Mouse (Mus musculus) forebrain, embryonic 16.5 days (tissue): Measurements from ENCODE around the gene Ndel1. TPM values are rescaled to one million over a fixed set of nuclear protein-coding genes. Genes with fewer than 3 reads are reported as not detected.

Experiments
- ATAC-seq: fragments of 200-750 bp; cut with Nextera tagmentation; 2 replicates; pipeline ENCODE4 v1.8.0; 2017; ENCODE audit warnings: mild to moderate bottlenecking, moderate library complexity
- H3K27ac ChIP-seq: fragments of 300-500 bp; sonication (generic); 2 replicates; pipeline ENCODE4 v1.5.1; 2014; ENCODE audit warnings: low read length, control low read depth
- H3K27me3 ChIP-seq: fragments of 300-500 bp; sonication (generic); replicated peaks from 2 replicates; pipeline ENCODE4 v1.6.1; 2014; ENCODE audit warnings: low read length; ENCODE audit not compliant: control insufficient read depth, insufficient read depth
- H3K36me3 ChIP-seq: fragments of 300-500 bp; sonication (generic); 2 replicates; pipeline ENCODE4 v1.6.1; 2014; ENCODE audit not compliant: control insufficient read depth, insufficient read depth
- H3K4me1 ChIP-seq: fragments of 300-500 bp; sonication (generic); replicated peaks from 2 replicates; pipeline ENCODE4 v1.6.1; 2014; ENCODE audit warnings: low read length; ENCODE audit not compliant: control insufficient read depth, insufficient read depth
- H3K4me2 ChIP-seq: fragments of 300-500 bp; sonication (generic); 2 replicates; pipeline ENCODE4 v1.6.1; 2014; ENCODE audit warnings: mild to moderate bottlenecking, low read length, control low read depth
- H3K4me3 ChIP-seq: fragments of 300-500 bp; sonication (generic); replicated peaks from 2 replicates; pipeline ENCODE4 v1.5.1; 2014; ENCODE audit warnings: mild to moderate bottlenecking, low read length, control low read depth
- H3K9ac ChIP-seq: fragments of 300-500 bp; sonication (generic); replicated peaks from 2 replicates; pipeline ENCODE4 v1.6.1; 2014; ENCODE audit warnings: low read depth, low read length, control low read depth
- H3K9me3 ChIP-seq: fragments of 300-500 bp; sonication (generic); 2 replicates; pipeline ENCODE4 v1.6.1; 2016; ENCODE audit warnings: low read length; ENCODE audit not compliant: control insufficient read depth
- WGBS: fragments of 180-500 bp; shearing (Covaris S2); extraction: QIAGEN DNeasy Blood & Tissue Kit; methylation state at CpG from one replicate; pipeline ENCODE4 v1.1.7; 2014; 5-methylcytosine and 5-hydroxymethylcytosine counted together
- polyA plus RNA-seq: library from polyadenylated mRNA; unstranded; fragments of >200 nt; fragmentation: Nextera tagmentation; extraction: Ambion mirVana; gene quantifications from 2 replicates; pipeline ENCODE4 v1.2.1, GENCODE M21; 2015

The Ndel1 gene
- polyA plus RNA-seq, 1 experiment from 2014 or later, result 100 TPM

DNA sequence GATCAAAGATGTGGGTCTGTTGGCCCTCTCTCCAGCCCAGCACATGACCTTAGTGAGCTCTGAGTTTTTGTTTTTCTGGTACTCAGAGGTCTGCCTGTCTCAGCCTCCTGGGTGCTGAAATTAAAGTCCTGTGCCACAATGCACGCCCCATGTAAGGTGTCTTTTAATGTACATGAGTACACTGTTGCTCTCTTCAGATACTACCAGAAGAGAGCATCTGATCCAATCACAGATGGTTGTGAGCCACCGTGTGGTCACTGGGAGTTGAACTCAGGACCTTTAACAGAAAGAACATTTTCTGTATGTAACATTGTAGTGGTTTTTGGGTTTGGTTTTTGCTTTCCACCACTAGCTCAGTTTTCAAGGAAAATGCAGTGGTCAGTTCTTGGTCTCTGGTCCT lies 32.1 kb upstream of the Ndel1 start:
- H3K27ac ChIP-seq, result no peak overlapping the region
- no peak overlapping the region for H3K9ac ChIP-seq
- peaks cover 23% of the 10 kb centered on the region for H3K36me3 ChIP-seq
- no peaks in the 10 kb centered on the region for H3K27me3 ChIP-seq
- WGBS, result 94% methylated on average over 2 of the region's 2 CpGs
- H3K4me1 ChIP-seq, result peaks cover 11% of the 10 kb centered on the region
- H3K4me3 ChIP-seq, result no peak overlapping the region
- no peaks in the 10 kb centered on the region for H3K9me3 ChIP-seq
- no peak for ATAC-seq
- H3K4me2 ChIP-seq, result no peak overlapping the region

DNA sequence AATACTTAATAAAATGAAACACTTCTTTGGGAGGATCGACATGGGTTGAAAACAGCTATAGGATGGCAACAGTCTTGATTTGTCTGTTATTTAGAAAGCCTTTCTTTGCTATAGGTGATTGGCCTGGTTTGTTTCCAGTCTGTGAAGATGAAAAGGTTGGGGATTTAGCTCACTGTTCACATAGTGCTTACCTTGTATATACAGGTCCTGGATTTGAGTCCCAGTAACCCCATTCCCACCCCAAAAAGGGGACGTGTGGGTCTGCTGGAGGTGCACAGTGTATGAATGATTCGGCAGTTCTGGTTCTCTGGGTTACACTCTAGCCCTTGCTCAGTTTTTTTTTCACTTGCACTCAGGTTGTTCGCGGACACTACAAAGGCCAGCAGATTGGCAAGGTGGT lies 31.2 kb upstream of the Ndel1 start:
- H3K27me3 ChIP-seq, result no peaks in the 10 kb centered on the region
- no peak overlapping the region for H3K9ac ChIP-seq
- H3K27ac ChIP-seq, result no peak overlapping the region
- H3K36me3 ChIP-seq, result peaks cover 23% of the 10 kb centered on the region
- no peaks in the 10 kb centered on the region for H3K9me3 ChIP-seq
- ATAC-seq, result no peak
- peak overlapping the region; percentile 69 for H3K4me2 ChIP-seq
- WGBS, result 88% methylated on average over 5 of the region's 5 CpGs
- no peak overlapping the region; the same call in 1 of the 2 replicates for H3K4me3 ChIP-seq
- peaks cover 11% of the 10 kb centered on the region for H3K4me1 ChIP-seq

DNA sequence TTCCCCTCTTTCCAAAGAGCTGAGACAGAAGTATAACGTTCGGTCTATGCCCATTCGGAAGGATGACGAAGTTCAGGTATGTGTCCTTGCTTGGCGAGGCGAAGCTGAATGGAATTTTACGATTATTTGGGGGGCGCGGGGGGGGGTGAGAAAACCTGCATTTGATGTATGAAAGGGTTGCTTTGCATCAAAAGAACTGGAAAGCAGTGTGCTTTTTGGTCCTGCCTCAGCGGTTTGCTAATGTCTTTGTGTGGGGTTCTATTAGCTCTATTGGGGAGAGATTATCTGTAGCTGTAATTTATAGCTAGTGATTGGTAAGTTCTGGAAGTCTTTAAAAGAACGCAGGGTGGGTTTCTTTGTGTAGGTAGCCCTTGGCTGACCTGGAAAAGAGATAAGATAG lies 30.7 kb upstream of the Ndel1 start:
- Histone ChIP-seq H3K36me3 (peaks cover 23% of the 10 kb centered on the region), H3K27me3 (no peaks in the 10 kb centered on the region), H3K4me1 (peaks cover 11% of the 10 kb centered on the region), H3K27ac (no peak overlapping the region), H3K9me3 (no peaks in the 10 kb centered on the region), H3K4me2 (peak overlapping the region; percentile 69), H3K9ac (peak overlapping the region; percentile 37), H3K4me3 (peak overlapping the region; percentile 48)
- WGBS, result 6% methylated on average over 11 of the region's 11 CpGs
- ATAC-seq, result no peak

DNA sequence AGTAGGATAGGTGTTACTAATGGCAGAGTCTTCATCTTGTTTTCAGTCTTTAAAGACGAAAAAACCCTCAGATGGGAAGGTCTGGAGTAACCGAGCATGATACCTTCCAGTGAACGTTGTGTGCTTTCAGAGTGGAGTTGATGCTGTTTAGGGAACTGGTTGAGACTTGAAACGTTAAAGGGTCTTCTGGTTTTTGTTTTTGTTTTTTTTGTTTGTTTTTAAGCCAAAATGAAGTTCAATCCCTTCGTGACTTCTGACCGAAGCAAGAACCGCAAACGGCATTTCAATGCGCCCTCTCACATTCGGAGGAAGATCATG lies 30.3 kb upstream of the Ndel1 start:
- peaks cover 11% of the 10 kb centered on the region for H3K4me1 ChIP-seq
- no peaks in the 10 kb centered on the region for H3K27me3 ChIP-seq
- no peak for ATAC-seq
- H3K9me3 ChIP-seq, result no peaks in the 10 kb centered on the region
- H3K4me3 ChIP-seq, result peak overlapping the region; percentile 48
- under 1% methylated on average over 9 of the region's 10 CpGs for WGBS
- H3K9ac ChIP-seq, result peak overlapping the region; percentile 61
- H3K27ac ChIP-seq, result no peak overlapping the region; the same call in 1 of the 2 replicates
- peak overlapping the region; percentile 69 for H3K4me2 ChIP-seq
- H3K36me3 ChIP-seq, result peaks cover 23% of the 10 kb centered on the region

DNA sequence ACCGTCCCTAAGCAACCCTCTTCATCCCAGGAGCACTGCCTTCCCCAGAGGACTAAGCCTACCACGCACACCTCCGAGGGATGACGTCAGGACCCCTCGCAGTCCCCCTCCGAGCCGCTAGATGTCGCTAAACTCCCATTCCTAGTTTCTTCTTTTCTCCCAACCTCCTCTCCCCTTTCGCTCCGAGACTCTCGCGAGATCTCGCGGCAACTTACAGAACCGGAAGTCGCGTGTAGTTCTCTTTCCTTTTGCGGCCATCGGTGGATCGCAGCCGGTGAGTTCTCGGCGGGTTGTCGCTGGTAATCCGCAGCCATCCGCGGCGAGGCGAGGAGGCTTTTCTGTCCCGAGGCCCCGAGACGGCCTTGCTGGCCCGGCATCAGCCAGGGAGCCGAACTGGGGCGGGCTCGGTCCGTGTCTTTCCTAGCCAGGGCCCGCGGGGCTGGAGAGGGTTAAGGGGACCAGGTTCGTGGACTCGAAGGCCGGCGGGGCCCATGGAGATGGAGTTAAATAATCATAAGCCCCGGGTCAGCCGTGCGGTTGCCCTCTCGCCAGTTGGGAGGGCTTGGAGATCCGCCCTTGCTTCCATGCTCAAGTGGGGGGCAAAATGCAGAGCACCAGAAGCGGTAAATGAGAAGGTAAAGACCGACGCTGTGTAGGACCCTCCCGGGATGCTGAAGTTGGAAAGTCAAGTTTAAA lies 29.8 kb upstream of the Ndel1 start, which contains the start of gene Rpl26:
TSS of gene Rpl26 (plus strand) at position 233 of the 696 bp plus-strand sequence.
- ATAC-seq, result peak; percentile 92
- Histone ChIP-seq H3K9ac (peak within 1 kb of the TSS; percentile 61), H3K27ac (peak within 1 kb of the TSS; percentile 86), H3K4me1 (peaks cover 11% of the 10 kb centered on the region), H3K27me3 (no peaks in the 10 kb centered on the region), H3K4me3 (peak within 1 kb of the TSS; percentile 48), H3K36me3 (peaks cover 23% of the 10 kb centered on the region), H3K9me3 (no peaks in the 10 kb centered on the region), H3K4me2 (peak within 1 kb of the TSS; percentile 69)
- WGBS, result under 1% methylated on average over 52 of the region's 52 CpGs

DNA sequence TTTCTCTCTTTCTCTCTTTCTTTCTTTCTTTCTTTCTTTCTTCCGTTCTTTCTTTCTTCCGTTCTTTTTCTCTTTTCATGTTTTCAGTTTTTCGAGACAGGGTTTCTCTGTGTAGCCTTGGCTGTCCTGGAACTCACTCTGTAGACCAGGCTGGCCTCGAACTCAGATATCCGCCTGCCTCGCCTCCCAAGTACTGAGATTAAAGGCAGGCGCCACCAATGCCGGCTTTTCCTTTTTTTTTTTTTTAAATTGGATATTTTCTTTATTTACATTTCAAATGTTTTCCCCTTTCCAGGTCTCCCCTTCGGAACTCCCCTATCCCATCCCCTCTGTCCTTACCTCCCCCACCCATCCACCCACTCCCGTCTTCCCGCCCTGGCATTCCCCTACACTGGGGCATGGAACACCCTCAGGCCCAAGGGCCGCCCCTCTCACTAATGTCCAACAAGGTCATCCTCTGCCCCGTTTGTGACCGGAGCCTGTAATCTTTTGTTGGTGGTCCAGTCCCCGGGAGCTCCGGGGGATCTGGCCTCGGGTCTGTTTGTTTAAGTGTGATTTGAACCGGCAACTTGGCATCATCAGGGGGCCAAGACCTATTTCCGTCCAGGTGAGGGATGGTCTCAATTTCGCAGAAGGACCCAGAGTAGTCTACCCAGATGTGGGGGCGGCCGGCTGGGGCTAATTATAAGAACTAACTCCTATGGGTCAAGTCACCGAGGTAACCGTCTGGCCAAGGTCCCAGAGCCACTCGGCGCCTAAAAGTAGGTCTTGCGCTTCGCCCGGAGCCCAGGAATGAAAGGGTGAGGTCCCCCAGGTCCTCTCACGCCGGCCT lies 29.1 kb upstream of the Ndel1 start:
- no peak overlapping the region for H3K27ac ChIP-seq
- H3K4me2 ChIP-seq, result peak overlapping the region; percentile 66
- no peaks in the 10 kb centered on the region for H3K9me3 ChIP-seq
- H3K27me3 ChIP-seq, result no peaks in the 10 kb centered on the region
- 27% methylated on average over 31 of the region's 31 CpGs for WGBS
- H3K4me1 ChIP-seq, result peaks cover 11% of the 10 kb centered on the region
- peak overlapping the region; percentile 48 for H3K4me3 ChIP-seq
- H3K36me3 ChIP-seq, result peaks cover 16% of the 10 kb centered on the region
- H3K9ac ChIP-seq, result peak overlapping the region; percentile 57
- ATAC-seq, result no peak; the same call in 1 of the 2 replicates

DNA sequence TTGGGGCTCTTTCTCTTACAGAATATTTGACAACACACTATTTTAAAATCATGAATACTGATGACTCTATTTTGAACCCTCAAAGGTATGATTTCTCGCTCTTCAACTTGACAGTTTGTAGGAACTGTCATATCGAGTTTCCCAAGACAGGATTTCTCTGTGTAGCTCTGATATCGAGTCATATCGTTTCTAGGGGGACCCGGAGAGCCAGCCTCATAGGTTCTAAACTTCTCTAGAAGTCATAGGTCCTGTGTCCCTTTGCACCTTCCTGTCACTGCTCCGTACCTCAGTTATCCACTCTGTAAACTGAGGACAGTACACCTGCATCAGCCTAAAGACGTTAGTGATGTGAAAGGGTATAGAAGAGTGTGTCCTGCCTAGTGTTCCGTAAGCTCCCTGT lies 28.2 kb upstream of the Ndel1 start:
- no peak overlapping the region for H3K27ac ChIP-seq
- H3K4me3 ChIP-seq, result no peak overlapping the region
- WGBS, result 87% methylated on average over 8 of the region's 8 CpGs
- H3K27me3 ChIP-seq, result no peaks in the 10 kb centered on the region
- no peak overlapping the region for H3K9ac ChIP-seq
- H3K4me1 ChIP-seq, result peaks cover 11% of the 10 kb centered on the region
- no peaks in the 10 kb centered on the region for H3K9me3 ChIP-seq
- no peak for ATAC-seq
- no peak overlapping the region for H3K4me2 ChIP-seq
- H3K36me3 ChIP-seq, result peaks cover 11% of the 10 kb centered on the region

DNA sequence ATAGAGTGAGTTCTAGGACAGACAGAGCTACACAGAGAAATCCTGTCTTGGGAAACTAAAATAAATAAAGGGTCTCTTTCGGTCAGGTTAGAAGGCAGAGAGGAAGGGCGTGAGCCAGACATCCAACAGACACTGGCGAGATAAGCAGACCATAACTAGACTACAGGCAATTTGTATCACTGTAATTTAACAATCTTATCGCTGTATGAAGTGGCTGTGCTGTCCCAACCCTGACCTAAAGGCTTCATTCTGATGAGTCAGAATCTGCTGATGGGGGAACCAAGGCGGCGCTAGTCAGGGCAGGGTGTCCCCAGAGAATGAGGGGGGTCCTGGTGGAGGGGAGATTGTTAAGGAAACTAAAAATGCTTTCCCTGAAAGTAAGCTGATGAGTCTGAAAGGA lies 27.1 kb upstream of the Ndel1 start:
- no peak overlapping the region for H3K9ac ChIP-seq
- H3K36me3 ChIP-seq, result peaks cover 5% of the 10 kb centered on the region
- WGBS, result 93% methylated on average over 6 of the region's 6 CpGs
- peaks cover 11% of the 10 kb centered on the region for H3K4me1 ChIP-seq
- no peaks in the 10 kb centered on the region for H3K9me3 ChIP-seq
- no peak overlapping the region for H3K4me2 ChIP-seq
- no peaks in the 10 kb centered on the region for H3K27me3 ChIP-seq
- no peak overlapping the region for H3K4me3 ChIP-seq
- no peak overlapping the region for H3K27ac ChIP-seq
- ATAC-seq, result no peak

DNA sequence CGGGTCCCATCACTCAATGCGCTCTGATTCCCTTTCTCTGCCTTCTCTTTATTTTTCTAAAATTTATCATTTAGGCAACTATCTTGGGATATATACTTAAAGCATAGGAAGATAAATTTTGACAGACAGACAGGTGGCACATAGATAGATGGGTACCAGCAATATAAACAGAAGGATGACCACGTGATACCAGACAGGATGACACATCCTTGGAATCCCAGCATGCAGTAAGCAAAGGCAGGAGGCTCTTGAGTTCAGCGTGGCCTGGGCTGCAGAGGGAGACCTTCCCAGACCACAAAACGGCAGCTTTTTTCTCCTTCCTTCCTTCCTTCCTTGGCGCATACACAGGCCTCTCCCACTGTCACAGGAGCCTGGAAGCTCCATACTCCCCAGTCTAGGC lies 26.2 kb upstream of the Ndel1 start:
- Histone ChIP-seq H3K4me1 (peaks cover 10% of the 10 kb centered on the region), H3K9me3 (no peaks in the 10 kb centered on the region), H3K27ac (no peak overlapping the region), H3K36me3 (no peaks in the 10 kb centered on the region), H3K9ac (no peak overlapping the region), H3K4me3 (no peak overlapping the region), H3K4me2 (no peak overlapping the region), H3K27me3 (no peaks in the 10 kb centered on the region)
- ATAC-seq, result no peak
- 69% methylated on average over 6 of the region's 6 CpGs for WGBS
